In the genomic region with DNA sequence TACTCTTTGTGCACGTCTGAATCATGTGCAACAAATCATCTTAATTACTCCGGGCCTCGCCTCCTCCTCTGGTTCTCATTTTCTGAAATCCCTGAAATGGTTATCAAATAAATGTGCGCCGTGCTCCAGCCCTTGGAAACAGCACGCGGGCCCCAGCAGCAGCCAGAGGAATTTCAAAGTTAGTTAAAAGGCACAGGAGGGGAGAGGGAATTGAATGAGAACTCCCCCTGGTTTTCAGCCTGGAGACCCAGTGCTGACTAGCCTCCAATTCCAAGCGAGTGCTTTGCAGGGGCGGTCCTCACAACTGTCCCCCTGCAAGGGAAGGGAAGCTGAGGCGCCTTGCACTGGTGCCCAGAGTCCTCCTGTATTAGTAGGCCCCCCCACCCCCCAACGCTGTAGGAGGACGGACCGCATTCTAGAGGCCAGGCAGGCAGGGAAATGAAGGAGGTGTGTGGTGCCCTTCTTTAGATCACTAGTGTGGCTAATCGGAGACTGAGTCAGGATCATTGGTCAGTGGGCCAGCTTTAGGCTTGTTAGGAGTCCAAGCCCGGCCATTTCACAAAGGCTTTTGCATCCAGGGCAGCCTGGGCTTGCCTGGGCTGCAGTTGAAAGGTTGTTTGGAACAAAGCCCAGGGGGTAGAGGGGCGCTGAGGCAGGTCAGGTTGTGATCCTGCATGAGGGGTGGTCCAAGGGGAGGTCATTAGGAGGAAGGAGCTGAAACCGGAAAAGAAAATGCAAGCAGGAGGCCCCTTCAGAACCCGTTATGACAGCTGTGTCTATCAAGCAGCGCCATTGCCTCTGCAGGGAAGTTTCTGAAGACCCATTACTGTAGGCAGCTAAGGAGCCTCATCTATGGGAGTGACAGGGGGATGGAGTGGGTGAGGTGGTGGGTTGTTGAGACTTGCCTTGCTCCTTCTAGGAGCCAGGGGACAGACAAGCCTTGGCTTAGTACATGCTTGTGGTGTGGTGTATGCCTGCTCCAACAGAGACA, we compare ENCODE assay signal across 9 mouse cellular contexts.
DNase-seq lines count a peak whose midpoint lies in the region; ATAC-seq lines count a peak whose summit lies in the region.
"Had no signal": no experiment of that assay in that cellular context is flagged by ENCODE, and none has a peak within 500 bp of the region (broad histone marks: within the 10 kb centered on the region; RNA-seq: fewer than 3 reads in every experiment).

No protein-coding gene starts in this region.

- no peaks in the 10 kb centered on the region for H3K9me3 ChIP-seq in kidney, embryonic 14.5 days (ENCODE audit: control insufficient read depth, low read length)
- H3K9me3 ChIP-seq in midbrain, embryonic 12.5 days: no peaks in the 10 kb centered on the region

- no peak for DNase-seq in kidney, adult 8-10 months
- DNase-seq in embryo, embryonic 11 days: peak; percentile 64
- DNase-seq in forelimb bud, embryonic 11.5 days (ENCODE audit: low read depth, low spot score): peak; percentile 68
- DNase-seq in testis, postnatal 10 days (ENCODE audit: low spot score): no peak
- no peak for DNase-seq in spleen, adult 12 weeks (ENCODE audit: low spot score)

- WGBS in kidney, embryonic 14.5 days: 12% methylated on average over 19 of the region's 19 CpGs
- 9% methylated on average over 19 of the region's 19 CpGs for WGBS in midbrain, embryonic 12.5 days

- H3K27ac ChIP-seq in kidney, embryonic 14.5 days (ENCODE audit: low read depth, low read length): no peak overlapping the region; the same call in 1 of the 2 replicates
- H3K27ac ChIP-seq in midbrain, embryonic 12.5 days (replicated peaks): no peak overlapping the region
- H3K27ac ChIP-seq: heart, adult 2 months had no signal

- peak overlapping the region; percentile 39 for H3K4me2 ChIP-seq in kidney, embryonic 14.5 days (replicated peaks; ENCODE audit: low read depth, low read length)
- peak overlapping the region; percentile 45 for H3K4me2 ChIP-seq in midbrain, embryonic 12.5 days (replicated peaks)

- peak overlapping the region; percentile 7; the same call in 1 of the 2 replicates for H3K4me3 ChIP-seq in kidney, embryonic 14.5 days (ENCODE audit: low read length)
- H3K4me3 ChIP-seq in midbrain, embryonic 12.5 days: 0 out of 2 replicates have a peak overlapping the region, but pooled peaks have one; percentile 17
- H3K4me3 ChIP-seq: heart, adult 2 months had no signal

- no peaks in the 10 kb centered on the region for H3K4me1 ChIP-seq in kidney, embryonic 14.5 days (ENCODE audit: control insufficient read depth, insufficient read depth, low read length)
- H3K4me1 ChIP-seq in midbrain, embryonic 12.5 days: peaks cover 17% of the 10 kb centered on the region

- H3K27me3 ChIP-seq in kidney, embryonic 14.5 days (ENCODE audit: control insufficient read depth, insufficient read depth, low read length): no peaks in the 10 kb centered on the region
- peaks cover 3% of the 10 kb centered on the region; the same call in 1 of the 2 replicates for H3K27me3 ChIP-seq in midbrain, embryonic 12.5 days

- H3K36me3 ChIP-seq in kidney, embryonic 14.5 days (ENCODE audit: control insufficient read depth, insufficient read depth, low read length): no peaks in the 10 kb centered on the region
- no peaks in the 10 kb centered on the region for H3K36me3 ChIP-seq in midbrain, embryonic 12.5 days

- peak overlapping the region; percentile 18 for H3K9ac ChIP-seq in kidney, embryonic 14.5 days (ENCODE audit: low read depth, low read length)
- H3K9ac ChIP-seq in midbrain, embryonic 12.5 days (replicated peaks): no peak overlapping the region; the same call in 1 of the 2 replicates

- peak; percentile 70 for ATAC-seq in kidney, embryonic 14.5 days (ENCODE audit: low FRiP score, low TSS enrichment)
- peak; percentile 64 for ATAC-seq in midbrain, embryonic 12.5 days (ENCODE audit: low FRiP score, low read depth)
- no peak for ATAC-seq in megakaryocyte-erythroid progenitor cell, adult 5-6 weeks (replicated peaks; ENCODE audit: low FRiP score, low TSS enrichment, poor library complexity, severe bottlenecking)

Comparison
In these comparisons a context has a peak if more than half of its experiments do, and no peak if none do; other contexts are left out.
1. DNase-seq: peak in embryo, embryonic 11 days (single experiment) and forelimb bud, embryonic 11.5 days (single experiment); none in kidney, adult 8-10 months (0 of 2), testis, postnatal 10 days (single experiment) and spleen, adult 12 weeks (single experiment).